Mouse (Mus musculus) cerebellum, postnatal 4 days (tissue): ENCODE results near the gene Rpusd4.

Experiments used
- DNase-seq, 2 experiments: peaks; one replicate each; pipeline ENCODE4 v3.0.0; 2022; ENCODE audit warnings: low spot score in 2 of 2, mixed read lengths in 1 of 2

Gene Rpusd4

DNA sequence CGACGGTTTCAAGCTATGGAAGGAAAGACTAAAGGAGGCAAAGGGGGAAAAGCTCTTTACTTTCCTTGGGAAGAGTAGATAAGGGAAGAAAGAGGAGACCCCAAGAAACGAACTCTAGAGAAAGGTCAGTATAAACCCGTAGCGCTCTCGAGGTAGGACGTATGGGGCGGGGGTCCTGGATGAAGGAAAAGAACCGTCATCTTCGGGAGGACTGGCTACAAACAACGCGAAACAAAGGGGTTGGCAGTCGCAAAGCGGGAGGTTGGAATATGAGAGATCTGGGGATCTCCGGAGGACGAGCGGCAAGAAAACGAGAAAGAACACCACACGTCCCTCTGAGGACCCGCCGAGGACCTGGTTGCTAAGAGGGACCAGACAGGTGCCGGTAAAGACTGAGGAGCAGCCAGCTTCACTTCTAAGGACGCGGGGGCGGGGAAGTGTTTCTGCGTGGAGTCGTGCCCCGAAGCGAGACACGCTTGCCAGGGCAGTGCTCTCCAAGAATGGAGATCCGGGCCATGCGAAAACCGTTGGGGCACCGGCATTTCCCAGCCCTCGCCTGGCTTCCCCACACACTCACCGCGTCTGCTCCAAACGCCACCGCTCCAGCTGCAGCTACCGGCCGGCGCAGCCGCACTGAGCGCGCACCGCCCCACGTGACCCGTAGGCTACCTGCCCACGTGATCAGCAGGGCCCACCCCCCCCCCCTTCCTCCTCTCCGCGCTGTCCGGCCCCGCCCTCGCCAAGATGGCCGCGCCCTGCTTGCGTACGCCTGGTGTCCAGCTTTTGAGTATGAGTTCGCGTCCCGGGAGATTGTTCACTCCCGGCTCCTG lies at the start of gene Rpusd4, which contains the start of gene Fam118b:
Gene Rpusd4, plus strand, starts transcription at position 720 of the 830 bp plus-strand sequence.
Gene Fam118b, minus strand, starts transcription at position 660 of the 830 bp plus-strand sequence.
- peak; percentile 85 to 92 for DNase-seq

DNA sequence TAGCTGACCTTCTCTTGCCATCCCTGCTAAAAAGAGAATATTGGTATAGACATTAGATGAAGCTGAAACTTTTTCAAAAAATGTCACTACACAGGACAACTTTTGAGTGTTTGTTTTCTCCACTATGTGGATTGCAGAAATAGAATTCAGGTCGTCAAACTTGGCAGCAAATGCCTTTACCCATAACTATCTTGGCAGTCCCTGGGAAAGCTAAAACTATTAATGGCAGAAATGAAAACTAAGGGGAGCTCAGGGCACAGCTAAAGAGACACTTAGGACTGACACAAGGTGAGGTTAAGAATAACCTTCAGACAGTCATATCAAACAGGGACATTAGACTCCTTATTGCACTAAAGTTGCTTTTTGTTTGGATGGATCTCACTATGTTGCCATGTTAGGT lies 49.7 kb upstream of the Rpusd4 start:
- DNase-seq = no peak

DNA sequence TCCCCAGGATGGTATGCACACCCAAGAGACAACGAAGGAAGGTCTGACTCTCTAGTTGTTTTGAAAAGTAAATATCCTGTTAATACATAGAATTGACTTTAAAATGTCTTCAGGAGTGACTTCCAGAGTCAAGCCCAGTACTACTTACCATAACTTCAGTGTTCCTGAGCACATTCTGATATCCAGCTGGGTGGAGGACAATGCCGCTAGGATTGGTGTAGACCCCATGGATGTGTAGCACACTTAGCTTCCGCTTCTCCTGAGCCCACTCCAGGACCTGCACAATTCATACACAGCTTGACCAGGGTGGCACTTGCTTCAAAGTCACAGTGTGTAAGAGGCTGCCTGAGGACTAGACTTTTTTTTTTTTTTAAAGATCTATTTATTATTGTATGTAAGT lies 44.2 kb upstream of the Rpusd4 start:
- DNase-seq = no peak

- no peak for DNase-seq
Observed at GRCm38 (mm10) chr9:35228671-35229070, 39.0 kb upstream of the Rpusd4 start.

- no peak for DNase-seq
Observed at GRCm38 (mm10) chr9:35235996-35236395, 31.7 kb upstream of the Rpusd4 start.

GRCm38 (mm10) chr9:35238371-35238770 lies 29.3 kb upstream of the Rpusd4 start:
- DNase-seq = no peak

DNA sequence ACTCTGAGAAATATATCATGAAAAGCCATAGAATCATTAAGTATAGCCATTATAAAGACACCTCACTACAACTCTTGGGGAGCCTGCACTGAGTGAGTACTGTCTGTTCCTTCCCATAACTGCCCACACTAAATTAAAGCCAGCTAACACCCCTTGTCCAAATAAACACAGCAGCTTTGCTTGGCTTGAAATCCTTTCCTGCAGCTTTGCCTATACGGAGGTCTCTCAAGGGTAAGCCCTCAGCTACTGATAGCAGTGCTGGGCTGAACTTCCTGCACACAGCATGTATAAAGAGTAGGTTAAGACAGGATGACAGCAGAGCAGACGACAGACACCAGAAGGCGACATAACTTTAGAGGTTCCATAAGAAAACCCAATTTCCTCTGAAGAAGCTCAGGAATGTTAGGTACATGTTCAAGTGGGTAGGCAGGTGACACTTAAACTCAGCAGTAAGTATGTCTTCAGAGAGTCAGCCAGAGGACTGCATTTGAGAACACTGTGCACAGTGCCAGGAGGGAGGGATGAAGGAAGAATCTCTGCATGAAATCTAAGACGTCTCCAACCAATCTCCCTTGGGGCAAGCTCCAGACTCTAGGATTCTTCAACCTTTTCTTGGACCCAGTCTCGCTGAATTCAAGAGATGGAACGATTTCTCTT lies 28.6 kb upstream of the Rpusd4 start:
- no peak for DNase-seq

DNA sequence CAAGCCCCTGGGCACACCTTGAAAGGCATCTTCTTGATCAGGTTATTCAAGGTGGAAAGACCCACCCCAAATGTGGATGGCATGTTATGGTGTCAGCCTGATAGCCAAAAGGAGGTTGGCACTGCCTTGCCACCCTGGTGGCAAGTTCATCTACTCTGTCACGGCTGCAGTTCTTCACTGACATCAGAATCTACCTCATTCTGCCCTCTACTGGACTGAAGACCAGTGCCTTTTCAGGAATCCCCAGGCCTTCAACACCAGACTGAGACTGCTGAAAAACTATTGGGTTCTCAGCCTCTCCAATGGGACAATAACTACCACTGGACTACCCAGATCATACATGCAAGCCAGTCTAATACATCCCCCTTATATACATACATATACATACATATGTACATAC lies 27.9 kb upstream of the Rpusd4 start:
- DNase-seq = no peak

DNA sequence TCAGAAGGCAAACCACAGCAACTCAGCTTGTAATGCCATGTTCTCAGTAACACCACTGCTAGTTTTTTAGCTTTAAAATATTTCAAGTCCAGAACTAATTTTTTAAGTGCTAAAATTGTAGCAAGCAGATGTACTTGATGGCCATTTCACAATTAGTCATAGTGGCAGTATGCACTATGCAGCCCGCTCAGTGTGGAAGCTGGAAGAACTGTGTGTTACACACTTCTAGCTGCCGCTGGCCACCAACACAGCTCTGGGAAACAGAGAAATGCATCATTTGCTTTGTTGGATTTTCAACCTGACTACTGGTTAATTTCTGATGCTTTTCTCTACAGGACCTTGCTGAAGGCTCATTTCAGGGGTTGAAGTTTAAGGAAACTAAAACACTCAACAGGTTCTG lies 20.3 kb upstream of the Rpusd4 start:
- DNase-seq = no peak

DNA sequence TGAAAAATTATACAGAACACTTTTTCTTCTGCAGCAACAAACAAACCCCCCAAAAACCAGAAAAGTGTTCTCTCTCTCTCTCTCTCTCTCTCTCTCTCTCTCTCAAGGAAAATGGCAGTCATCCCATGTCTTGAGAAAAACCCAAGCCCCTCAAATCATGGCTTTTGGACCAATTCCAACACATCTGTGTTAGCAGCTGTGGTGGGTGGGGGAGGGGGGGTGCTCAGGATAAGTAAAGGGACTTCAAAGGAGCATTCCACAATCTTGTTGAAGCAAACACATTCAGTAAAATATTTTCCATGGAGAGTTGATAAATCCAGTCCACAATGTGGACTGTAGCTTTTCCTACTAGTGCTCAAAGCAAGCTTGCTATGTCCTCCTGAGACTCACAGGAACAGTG lies 18.2 kb upstream of the Rpusd4 start:
- no peak for DNase-seq

- no peak for DNase-seq
Observed at GRCm38 (mm10) chr9:35257365-35257764, 10.3 kb upstream of the Rpusd4 start.

GRCm38 (mm10) chr9:35262418-35262817 lies 5.2 kb upstream of the Rpusd4 start:
- DNase-seq = no peak

- no peak for DNase-seq
Observed at GRCm38 (mm10) chr9:35263431-35263830, 4.2 kb upstream of the Rpusd4 start.

DNA sequence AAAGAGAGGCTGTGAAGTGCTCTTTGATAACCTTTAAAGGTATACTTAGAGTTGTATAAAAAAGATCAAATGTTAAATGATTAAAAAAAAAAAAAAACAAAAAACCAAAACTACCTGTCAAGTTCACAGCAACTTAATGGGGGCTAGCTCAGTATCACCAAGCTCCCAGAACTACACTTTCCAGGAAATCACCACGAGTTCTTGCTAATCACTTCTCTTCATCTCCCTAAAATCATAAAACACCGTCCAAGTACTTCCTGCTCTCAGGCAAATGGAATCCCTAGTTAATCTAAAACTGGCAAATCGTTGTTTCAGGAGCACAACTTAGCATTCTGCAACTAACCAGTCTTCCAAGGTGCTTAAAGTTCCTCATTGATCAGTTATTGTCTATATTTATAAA lies 3.2 kb upstream of the Rpusd4 start:
- DNase-seq = no peak

DNA sequence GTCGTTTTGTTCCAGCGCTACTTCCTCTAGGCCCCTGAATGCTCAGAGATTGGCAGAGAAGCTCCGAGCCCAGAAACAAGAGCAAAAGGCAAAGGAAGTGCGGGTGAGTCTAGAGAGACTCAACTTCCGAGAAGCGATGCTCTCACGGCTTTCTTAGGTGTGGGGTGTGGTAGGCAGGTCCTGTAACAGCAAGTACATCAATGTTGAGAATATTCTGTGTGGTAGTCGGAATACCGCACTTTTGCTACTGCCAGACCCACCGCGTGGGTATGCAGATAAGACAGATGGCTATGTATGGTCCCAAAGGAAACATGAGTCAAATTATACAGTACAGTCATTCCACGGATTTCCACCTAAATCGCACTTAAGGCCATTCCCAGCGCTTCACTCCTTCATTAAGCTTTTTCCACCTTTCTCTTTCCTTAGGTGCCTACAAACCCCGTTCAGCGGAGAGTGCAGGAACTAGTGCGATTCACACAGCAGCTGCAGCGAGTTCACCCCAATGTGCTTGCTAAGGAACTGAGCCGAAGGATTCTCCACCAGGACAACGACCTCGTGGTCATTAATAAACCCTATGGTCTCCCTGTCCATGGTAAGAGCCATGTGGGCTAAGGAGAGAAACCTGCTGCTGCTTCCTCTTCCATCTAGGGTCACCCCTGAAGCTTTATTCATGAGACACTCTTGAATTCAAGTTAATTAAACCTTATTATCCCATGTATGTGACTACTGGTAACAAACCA lies 481 bp downstream of the Rpusd4 start:
- peak in 1 of 2 experiments; percentile 6 for DNase-seq

- no peak for DNase-seq
Observed at GRCm38 (mm10) chr9:35277855-35278365, 10.2 kb downstream of the Rpusd4 start.

- DNase-seq = no peak
Observed at GRCm38 (mm10) chr9:35278451-35278850, 10.8 kb downstream of the Rpusd4 start.

DNA sequence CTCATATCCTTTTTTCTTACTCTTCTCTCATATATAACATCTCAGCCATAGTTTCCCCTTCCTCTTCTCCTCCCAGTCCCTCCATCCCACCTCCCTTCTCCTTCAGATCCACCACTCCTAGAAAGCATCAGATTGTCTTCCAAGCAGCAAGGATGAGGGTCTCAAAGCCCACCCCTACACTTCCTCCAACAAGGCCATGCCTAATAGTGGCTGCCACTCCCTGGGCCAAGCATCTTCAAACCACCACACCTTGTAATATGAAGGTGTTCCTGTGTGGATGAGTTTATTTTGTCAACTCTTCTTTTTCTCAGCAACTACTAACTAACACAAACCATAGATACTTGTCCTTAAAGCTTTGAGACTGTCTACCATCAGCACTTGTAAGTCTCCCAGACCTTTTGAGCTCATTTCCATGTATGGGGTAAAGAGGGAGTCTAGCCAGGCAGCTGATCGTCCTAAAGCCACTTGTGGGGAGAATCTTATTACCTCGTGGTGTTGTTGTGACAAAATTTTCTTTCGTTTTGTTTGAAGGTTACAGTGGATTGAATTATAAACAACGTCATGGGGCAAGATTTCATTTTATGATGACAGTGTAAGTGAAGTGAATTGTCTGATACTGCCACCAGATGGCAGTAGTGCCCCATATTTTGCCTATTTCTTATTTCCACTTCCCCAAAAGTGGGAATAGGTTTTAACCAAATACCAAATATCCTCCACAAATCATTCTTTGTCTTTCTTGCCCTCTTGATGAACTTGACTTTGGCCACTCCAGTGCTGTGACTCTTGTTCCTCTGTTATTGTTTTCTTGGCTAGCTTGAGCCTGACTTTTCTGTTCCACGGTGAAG lies 14.6 kb downstream of the Rpusd4 start:
- DNase-seq = peak in 1 of 2 experiments; percentile 61

GRCm38 (mm10) chr9:35282851-35283200 lies 15.2 kb downstream of the Rpusd4 start:
- no peak for DNase-seq

GRCm38 (mm10) chr9:35283415-35284069 lies 15.9 kb downstream of the Rpusd4 start:
- no peak for DNase-seq

- DNase-seq = no peak
Observed at GRCm38 (mm10) chr9:35284351-35284750, 16.7 kb downstream of the Rpusd4 start.
